Mouse (Mus musculus): Measurements from ENCODE around the gene Pfkfb3. TPM values are rescaled to one million over a fixed set of nuclear protein-coding genes. Genes with fewer than 3 reads are reported as not detected.
A peak's percentile ranks its signal among the peaks of the same experiment; 100 is the strongest.

The Pfkfb3 gene
- polyA plus RNA-seq, 1 experiment from 2014 or later = 35.7 TPM

- 81% methylated on average over 2 of the region's 2 CpGs for WGBS
- Histone ChIP-seq H3K4me1 (no peaks in the 10 kb centered on the region), H3K9ac (no peak overlapping the region), H3K4me3 (no peak overlapping the region), H3K27me3 (replicated peaks) (no peaks in the 10 kb centered on the region), H3K36me3 (replicated peaks) (no peaks in the 10 kb centered on the region), H3K27ac (no peak overlapping the region), H3K4me2 (no peak overlapping the region), H3K9me3 (no peaks in the 10 kb centered on the region)
- no peak for ATAC-seq (replicated peaks)
Measured at GRCm38 (mm10) chr2:11447865-11448264, 106.0 kb downstream of the Pfkfb3 start.

GRCm38 (mm10) chr2:11445722-11446121 lies 108.2 kb downstream of the Pfkfb3 start:
- ATAC-seq (replicated peaks) = no peak
- no peaks in the 10 kb centered on the region for H3K4me1 ChIP-seq
- no peak overlapping the region for H3K9ac ChIP-seq

GRCm38 (mm10) chr2:11441864-11442263 lies 112.0 kb downstream of the Pfkfb3 start:
- no peak overlapping the region for H3K27ac ChIP-seq
- H3K9me3 ChIP-seq = no peaks in the 10 kb centered on the region
- H3K4me1 ChIP-seq = no peaks in the 10 kb centered on the region
- H3K4me2 ChIP-seq = no peak overlapping the region
- no peak overlapping the region for H3K4me3 ChIP-seq
- 75% methylated on average over 4 of the region's 4 CpGs for WGBS
- no peak overlapping the region for H3K9ac ChIP-seq
- H3K27me3 ChIP-seq (replicated peaks) = no peaks in the 10 kb centered on the region
- no peak for ATAC-seq (replicated peaks)
- H3K36me3 ChIP-seq (replicated peaks) = no peaks in the 10 kb centered on the region

More at GRCm38 (mm10) chr2:11445722-11446121, 108.2 kb downstream of the Pfkfb3 start:
- WGBS = 85% methylated on average over 3 of the region's 3 CpGs
- no peaks in the 10 kb centered on the region for H3K27me3 ChIP-seq (replicated peaks)
- H3K4me2 ChIP-seq = no peak overlapping the region
- H3K27ac ChIP-seq = no peak overlapping the region
- no peak overlapping the region for H3K4me3 ChIP-seq
- no peaks in the 10 kb centered on the region for H3K36me3 ChIP-seq (replicated peaks)
- H3K9me3 ChIP-seq = no peaks in the 10 kb centered on the region

- no peaks in the 10 kb centered on the region for H3K9me3 ChIP-seq
- no peak overlapping the region for H3K27ac ChIP-seq
- ATAC-seq (replicated peaks) = no peak
- no peak overlapping the region for H3K4me2 ChIP-seq
- H3K9ac ChIP-seq = no peak overlapping the region
- H3K4me3 ChIP-seq = no peak overlapping the region
- no peaks in the 10 kb centered on the region for H3K4me1 ChIP-seq
- WGBS = 86% methylated on average over 12 of the region's 12 CpGs
- no peaks in the 10 kb centered on the region for H3K27me3 ChIP-seq (replicated peaks)
- no peaks in the 10 kb centered on the region for H3K36me3 ChIP-seq (replicated peaks)
Measured at GRCm38 (mm10) chr2:11438231-11438954, 115.5 kb downstream of the Pfkfb3 start.

GRCm38 (mm10) chr2:11436353-11436752 lies 117.5 kb downstream of the Pfkfb3 start:
- Histone ChIP-seq H3K9me3 (no peaks in the 10 kb centered on the region), H3K27me3 (replicated peaks) (no peaks in the 10 kb centered on the region), H3K27ac (no peak overlapping the region), H3K4me3 (no peak overlapping the region), H3K9ac (no peak overlapping the region), H3K4me2 (no peak overlapping the region), H3K4me1 (no peaks in the 10 kb centered on the region), H3K36me3 (replicated peaks) (no peaks in the 10 kb centered on the region)
- no peak for ATAC-seq (replicated peaks)
- 97% methylated on average over 11 of the region's 11 CpGs for WGBS

DNA sequence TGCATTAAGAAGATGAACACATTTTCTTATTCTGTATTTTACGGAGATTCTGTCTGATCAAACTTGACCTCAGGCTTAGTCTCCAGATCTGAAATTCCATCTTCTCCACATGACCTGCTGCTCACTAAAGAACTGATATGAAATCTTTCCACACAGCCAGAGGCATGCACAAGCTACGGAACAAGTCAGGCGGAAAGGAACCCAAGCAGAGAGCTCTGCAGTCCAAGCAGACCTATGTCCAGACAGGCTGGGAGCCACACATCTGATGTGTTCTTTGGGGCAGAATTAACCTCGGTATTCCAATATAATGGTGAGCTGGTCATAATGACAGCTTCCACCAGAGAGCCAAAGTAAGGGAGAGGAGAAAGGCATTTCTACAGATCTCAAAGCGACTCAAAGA lies 120.5 kb downstream of the Pfkfb3 start:
- Histone ChIP-seq H3K9ac (no peak overlapping the region), H3K4me2 (no peak overlapping the region), H3K4me1 (no peaks in the 10 kb centered on the region), H3K27ac (no peak overlapping the region), H3K36me3 (replicated peaks) (no peaks in the 10 kb centered on the region), H3K9me3 (no peaks in the 10 kb centered on the region), H3K27me3 (replicated peaks) (no peaks in the 10 kb centered on the region), H3K4me3 (no peak overlapping the region)
- ATAC-seq (replicated peaks) = no peak
- WGBS = 79% methylated on average over 5 of the region's 5 CpGs

DNA sequence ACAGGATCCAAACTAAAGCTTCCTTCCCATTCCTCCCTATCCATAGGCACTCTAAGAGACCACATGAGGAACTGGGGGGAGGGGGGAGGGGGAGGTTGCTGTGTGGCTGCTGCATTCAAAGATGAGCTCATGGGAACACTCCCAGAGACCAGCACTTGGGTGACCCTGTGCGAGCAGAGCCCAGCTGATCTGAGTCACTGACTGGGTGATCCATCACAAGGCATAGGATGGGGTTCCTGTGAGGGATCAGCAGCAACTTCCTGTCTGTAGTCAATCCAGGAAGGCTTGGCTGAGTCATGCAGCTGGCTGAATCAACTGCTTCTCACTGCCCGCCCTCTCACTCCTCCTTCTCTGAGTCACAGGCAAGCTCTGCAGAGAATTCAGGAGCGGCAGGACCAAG lies 124.3 kb downstream of the Pfkfb3 start:
- Histone ChIP-seq H3K4me2 (no peak overlapping the region), H3K4me1 (no peaks in the 10 kb centered on the region), H3K36me3 (replicated peaks) (no peaks in the 10 kb centered on the region), H3K27ac (no peak overlapping the region), H3K27me3 (replicated peaks) (no peaks in the 10 kb centered on the region), H3K9ac (no peak overlapping the region), H3K4me3 (no peak overlapping the region), H3K9me3 (no peaks in the 10 kb centered on the region)
- 52% methylated on average over 3 of the region's 3 CpGs for WGBS
- peak; percentile 39; the same call in 1 of the 2 replicates for ATAC-seq (replicated peaks)

GRCm38 (mm10) chr2:11428621-11429020 lies 125.3 kb downstream of the Pfkfb3 start:
- H3K36me3 ChIP-seq (replicated peaks) = no peaks in the 10 kb centered on the region
- H3K9me3 ChIP-seq = no peaks in the 10 kb centered on the region
- no peaks in the 10 kb centered on the region for H3K4me1 ChIP-seq
- no peak overlapping the region for H3K4me2 ChIP-seq
- 92% methylated on average over 4 of the region's 4 CpGs for WGBS
- H3K4me3 ChIP-seq = no peak overlapping the region
- no peak for ATAC-seq (replicated peaks)
- no peaks in the 10 kb centered on the region for H3K27me3 ChIP-seq (replicated peaks)
- no peak overlapping the region for H3K9ac ChIP-seq
- H3K27ac ChIP-seq = no peak overlapping the region

DNA sequence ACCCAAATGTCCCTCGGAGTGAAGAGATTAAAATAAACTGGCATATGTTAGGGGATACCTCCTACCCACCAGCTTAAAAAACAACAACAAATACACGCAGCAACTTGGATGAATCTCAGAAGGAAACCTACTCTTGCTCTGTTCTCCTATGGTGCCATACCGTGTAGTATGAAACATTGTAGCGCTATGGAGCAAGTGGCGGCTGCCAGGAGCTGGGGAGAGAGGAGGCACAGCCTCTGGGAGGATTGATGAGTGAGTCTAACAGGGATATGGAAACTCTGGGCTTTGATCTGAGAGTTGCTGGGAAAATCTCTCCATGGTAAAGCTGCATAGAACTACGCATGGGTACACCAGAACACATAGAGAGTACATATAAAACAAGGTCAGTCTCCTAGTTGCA lies 126.3 kb downstream of the Pfkfb3 start:
- no peak overlapping the region for H3K9ac ChIP-seq

DNA sequence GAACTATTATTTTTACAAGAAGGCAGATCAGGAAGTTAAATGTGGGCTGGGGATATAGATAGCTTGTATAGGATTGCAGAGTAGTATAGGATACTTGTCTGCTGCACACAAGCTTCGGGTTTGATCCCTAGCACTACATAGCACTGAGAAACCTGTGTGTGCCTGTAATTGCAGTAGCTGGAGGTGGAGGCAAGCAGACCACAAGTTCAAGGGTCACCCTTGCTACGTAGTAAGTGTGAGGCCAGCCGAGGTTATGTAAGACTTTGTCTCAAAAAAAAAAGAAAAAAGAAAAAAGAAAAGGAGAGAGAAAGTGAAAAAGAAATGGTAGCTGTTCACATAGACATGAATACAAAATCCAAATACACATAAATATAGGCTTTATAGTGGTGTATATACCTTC lies 127.5 kb downstream of the Pfkfb3 start:
- WGBS = 72% methylated on average over 3 of the region's 3 CpGs
- H3K9me3 ChIP-seq = no peaks in the 10 kb centered on the region
- no peak overlapping the region for H3K4me2 ChIP-seq
- H3K36me3 ChIP-seq (replicated peaks) = no peaks in the 10 kb centered on the region
- H3K9ac ChIP-seq = no peak overlapping the region
- no peak overlapping the region for H3K4me3 ChIP-seq
- no peak overlapping the region for H3K27ac ChIP-seq
- no peak for ATAC-seq (replicated peaks)
- no peaks in the 10 kb centered on the region for H3K4me1 ChIP-seq
- no peaks in the 10 kb centered on the region for H3K27me3 ChIP-seq (replicated peaks)

More for the DNA sequence above, 126.3 kb downstream of the Pfkfb3 start:
- WGBS = 86% methylated on average over 6 of the region's 6 CpGs
- H3K9me3 ChIP-seq = no peaks in the 10 kb centered on the region
- H3K27ac ChIP-seq = no peak overlapping the region
- no peaks in the 10 kb centered on the region for H3K27me3 ChIP-seq (replicated peaks)
- H3K4me2 ChIP-seq = no peak overlapping the region
- H3K36me3 ChIP-seq (replicated peaks) = no peaks in the 10 kb centered on the region
- H3K4me1 ChIP-seq = no peaks in the 10 kb centered on the region
- ATAC-seq (replicated peaks) = no peak
- H3K4me3 ChIP-seq = no peak overlapping the region

DNA sequence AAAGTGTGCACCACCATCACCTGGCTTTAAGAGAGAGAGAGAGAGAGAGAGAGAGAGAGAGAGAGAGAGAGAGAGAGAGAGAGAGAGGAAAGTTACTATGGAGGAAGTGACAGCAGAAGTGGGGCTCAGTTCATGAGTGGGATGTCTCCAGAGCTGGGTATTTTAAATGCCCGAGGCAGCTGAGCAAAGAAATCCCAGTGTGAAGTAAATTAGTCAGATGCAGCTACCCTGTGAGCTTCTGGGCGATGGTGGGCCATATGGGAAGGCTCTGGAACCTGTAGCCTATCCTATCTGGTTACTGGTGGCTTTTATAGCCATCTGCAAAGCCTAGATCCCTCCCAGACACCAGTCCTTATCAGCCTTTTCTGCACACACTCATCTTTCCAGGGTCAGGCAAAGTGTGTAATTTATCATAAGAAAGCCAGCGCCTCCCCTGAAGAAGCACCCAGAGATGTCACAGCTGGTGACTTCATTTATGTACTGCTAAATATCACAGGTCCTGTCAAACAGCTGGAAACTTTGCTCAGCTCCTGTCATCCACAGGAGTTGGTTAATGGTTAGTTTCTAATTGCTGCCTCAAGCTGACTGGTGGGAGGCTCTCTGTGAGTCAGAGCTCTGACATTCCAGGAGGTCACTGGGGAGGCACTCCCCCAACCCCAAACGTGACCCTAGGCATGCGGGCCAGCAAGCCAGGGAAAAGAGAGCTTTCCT lies 128.3 kb downstream of the Pfkfb3 start:
- H3K4me3 ChIP-seq = no peak overlapping the region
- no peaks in the 10 kb centered on the region for H3K36me3 ChIP-seq (replicated peaks)
- H3K27me3 ChIP-seq (replicated peaks) = no peaks in the 10 kb centered on the region
- no peak overlapping the region for H3K4me2 ChIP-seq
- H3K27ac ChIP-seq = no peak overlapping the region
- no peak overlapping the region for H3K9ac ChIP-seq
- no peaks in the 10 kb centered on the region for H3K9me3 ChIP-seq
- no peaks in the 10 kb centered on the region for H3K4me1 ChIP-seq
- WGBS = 55% methylated on average over 5 of the region's 5 CpGs
- no peak for ATAC-seq (replicated peaks)

DNA sequence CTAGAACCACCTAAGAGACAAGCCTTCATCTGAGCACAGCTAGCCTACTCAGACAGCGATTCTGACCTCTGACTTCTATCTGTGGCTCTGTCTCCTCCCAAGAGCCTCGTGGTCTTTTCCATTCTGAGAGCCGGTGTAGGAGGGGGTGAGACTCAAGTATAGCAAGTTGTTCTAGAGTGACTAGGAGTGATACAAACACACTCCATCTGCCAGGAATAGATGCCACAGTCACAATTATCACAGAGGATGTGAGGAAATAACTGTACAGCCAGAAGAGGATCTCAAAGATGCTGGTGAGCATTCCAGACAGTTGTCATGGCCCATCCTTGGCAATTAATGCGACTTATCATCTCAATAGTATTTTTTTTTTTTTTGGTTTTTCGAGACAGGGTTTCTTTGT lies 129.6 kb downstream of the Pfkfb3 start:
- Histone ChIP-seq H3K4me3 (no peak overlapping the region), H3K4me2 (no peak overlapping the region), H3K4me1 (no peaks in the 10 kb centered on the region), H3K36me3 (replicated peaks) (no peaks in the 10 kb centered on the region), H3K9me3 (no peaks in the 10 kb centered on the region), H3K27ac (no peak overlapping the region), H3K9ac (no peak overlapping the region), H3K27me3 (replicated peaks) (no peaks in the 10 kb centered on the region)
- ATAC-seq (replicated peaks) = no peak
- 84% methylated on average over 5 of the region's 5 CpGs for WGBS

GRCm38 (mm10) chr2:11423421-11423820 lies 130.5 kb downstream of the Pfkfb3 start:
- H3K27me3 ChIP-seq (replicated peaks) = no peaks in the 10 kb centered on the region
- no peaks in the 10 kb centered on the region for H3K4me1 ChIP-seq
- H3K4me2 ChIP-seq = no peak overlapping the region
- no peak overlapping the region for H3K9ac ChIP-seq
- H3K36me3 ChIP-seq (replicated peaks) = no peaks in the 10 kb centered on the region
- no peak overlapping the region for H3K27ac ChIP-seq
- no peak for ATAC-seq (replicated peaks)
- WGBS = 75% methylated on average over 2 of the region's 2 CpGs
- H3K4me3 ChIP-seq = no peak overlapping the region
- no peaks in the 10 kb centered on the region for H3K9me3 ChIP-seq

Measured in midbrain, embryonic 15.5 days (tissue).